Mouse (Mus musculus) cortical plate, adult 2 months (tissue): ENCODE data around the gene Gm44973.

Experiments used
- CTCF ChIP-seq: fragments of 200-500 bp; IDR thresholded peaks from 2 replicates; pipeline ENCODE4 v1.5.1; 2011; ENCODE audit warnings: mild to moderate bottlenecking, control low read depth, low read length; ENCODE audit not compliant: insufficient read depth; ENCODE audit errors: extremely low read depth
- POLR2A ChIP-seq: fragments of 200-500 bp; IDR thresholded peaks from 2 replicates; pipeline ENCODE4 v1.6.1; 2011; ENCODE audit warnings: mild to moderate bottlenecking, low read length, control low read depth; ENCODE audit not compliant: insufficient read depth; ENCODE audit errors: extremely low read depth

DNA sequence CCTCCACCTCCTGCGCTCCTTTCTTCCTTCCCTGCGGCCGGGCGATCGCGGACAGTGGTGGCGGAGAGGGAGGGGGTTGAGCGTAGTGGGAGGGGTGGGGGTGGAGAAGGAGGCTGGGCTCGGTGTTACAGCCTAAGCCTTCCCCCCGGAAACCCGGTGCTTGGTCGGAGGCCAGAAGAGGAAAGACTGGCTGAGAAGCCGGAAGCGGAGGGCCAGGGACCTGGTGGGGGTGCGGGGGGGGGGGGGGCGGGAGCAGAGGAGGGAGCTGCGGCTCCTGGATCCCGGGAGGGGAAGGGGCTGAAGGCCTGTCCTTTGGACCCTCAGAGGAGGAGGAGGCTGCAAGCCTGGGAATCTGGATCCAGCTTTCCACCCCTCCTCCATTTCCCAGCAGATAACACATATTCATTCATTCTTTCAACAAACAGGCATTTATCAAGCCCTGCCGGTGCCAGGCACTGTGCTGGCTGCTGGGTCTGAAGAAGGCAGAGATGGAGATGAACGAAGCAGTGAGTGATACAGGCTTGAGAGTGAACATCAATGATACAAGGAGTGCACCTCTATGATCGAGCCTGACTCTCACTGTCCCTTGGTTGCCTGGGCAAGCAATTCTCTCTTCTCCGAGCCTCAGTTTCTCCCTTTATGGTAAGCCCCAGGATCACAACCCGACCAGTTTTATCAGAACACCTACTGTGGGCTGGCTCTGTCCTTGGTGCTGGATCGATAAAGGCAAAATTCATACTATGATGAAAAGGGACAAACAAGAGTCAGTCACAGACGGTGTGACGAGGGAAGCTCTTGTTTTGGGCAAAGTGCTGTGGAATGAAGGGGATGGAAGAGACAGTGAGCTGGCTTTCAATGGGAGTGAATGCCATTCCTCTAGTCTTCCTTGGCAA is 19.0 kb upstream of the Gm44973 start, which contains the start of gene Zfp579:
- TF ChIP-seq POLR2A (peak; percentile 79), CTCF (no peak)
